In genomic region chr11:5135914-5136313, GRCm38 (mm10) we compare ENCODE assay signal across 8 mouse cellular contexts. TPM values are rescaled to one million over a fixed set of nuclear protein-coding genes. Genes with fewer than 3 reads are reported as not detected.
DNase-seq lines count a peak whose midpoint lies in the region; ATAC-seq and TF ChIP-seq lines count a peak whose summit lies in the region.
"Had no signal": no experiment of that assay in that cellular context is flagged by ENCODE, and none has a peak within 500 bp of the region (broad histone marks: within the 10 kb centered on the region; RNA-seq: fewer than 3 reads in every experiment).

No protein-coding gene starts in this region.

- no peaks in the 10 kb centered on the region for H3K9me3 ChIP-seq in heart, embryonic 13.5 days
- H3K9me3 ChIP-seq in neural tube, embryonic 15.5 days (replicated peaks), result no peaks in the 10 kb centered on the region
- H3K9me3 ChIP-seq: liver, embryonic 13.5 days had no signal

- no peak overlapping the region for H3K4me2 ChIP-seq in heart, embryonic 13.5 days
- no peak overlapping the region for H3K4me2 ChIP-seq in neural tube, embryonic 15.5 days
- H3K4me2 ChIP-seq: liver, embryonic 13.5 days had no signal

- no peaks in the 10 kb centered on the region for H3K36me3 ChIP-seq in heart, embryonic 13.5 days
- H3K36me3 ChIP-seq in small intestine, adult 2 months (ENCODE audit: control insufficient read depth, insufficient read depth, low read length), result no peaks in the 10 kb centered on the region
- no peaks in the 10 kb centered on the region for H3K36me3 ChIP-seq in neural tube, embryonic 15.5 days
- H3K36me3 ChIP-seq: liver, embryonic 13.5 days had no signal

- peak overlapping the region; percentile 44; the same call in 1 of the 2 replicates for H3K9ac ChIP-seq in heart, embryonic 13.5 days
- no peak overlapping the region for H3K9ac ChIP-seq in neural tube, embryonic 15.5 days (replicated peaks)
- H3K9ac ChIP-seq: liver, embryonic 13.5 days had no signal

- TF ChIP-seq CTCF in small intestine, adult 2 months (IDR thresholded peaks at IDR 0.05; ENCODE audit: extremely low read depth, insufficient read length, insufficient replicate concordance, low read depth, low read length), result no peak

- no peak for DNase-seq in heart, postnatal 14 days
- peak; percentile 31 for DNase-seq in heart, postnatal 4 days
- DNase-seq in kidney, postnatal 36 days, result peak; percentile 59 to 60
- no peak for DNase-seq in cerebellum, postnatal 36 days
- DNase-seq: liver, embryonic 13.5 days had no signal

- ATAC-seq in heart, embryonic 13.5 days (ENCODE audit: extremely low read depth, insufficient number of reproducible peaks, low FRiP score, low TSS enrichment), result no peak
- no peak for ATAC-seq in neural tube, embryonic 15.5 days (ENCODE audit: low FRiP score)

- intact Hi-C loops in heart, postnatal 14 days (cut with DNase I), result no loop called here

- 64% methylated on average over 11 of the region's 11 CpGs for WGBS in heart, embryonic 13.5 days
- WGBS in small intestine, adult 2 months, result 80% methylated on average over 11 of the region's 11 CpGs
- 78% methylated on average over 11 of the region's 11 CpGs for WGBS in neural tube, embryonic 15.5 days

- no peak overlapping the region for H3K27ac ChIP-seq in heart, embryonic 13.5 days (replicated peaks)
- H3K27ac ChIP-seq in small intestine, adult 2 months (ENCODE audit: insufficient read depth, low read depth, low read length), result peak overlapping the region; percentile 59
- H3K27ac ChIP-seq in neural tube, embryonic 15.5 days (replicated peaks), result no peak overlapping the region
- H3K27ac ChIP-seq: liver, embryonic 13.5 days had no signal

- no peak overlapping the region for H3K4me3 ChIP-seq in heart, embryonic 13.5 days
- peak overlapping the region; percentile 17; the same call in 1 of the 2 replicates for H3K4me3 ChIP-seq in small intestine, adult 2 months (ENCODE audit: low read depth, low read length)
- no peak overlapping the region for H3K4me3 ChIP-seq in neural tube, embryonic 15.5 days (replicated peaks)
- H3K4me3 ChIP-seq: liver, embryonic 13.5 days had no signal

- peaks cover 19% of the 10 kb centered on the region for H3K4me1 ChIP-seq in heart, embryonic 13.5 days
- H3K4me1 ChIP-seq in small intestine, adult 2 months (ENCODE audit: control insufficient read depth, insufficient read depth, insufficient read length, low read length), result peaks cover 7% of the 10 kb centered on the region
- peaks cover 10% of the 10 kb centered on the region for H3K4me1 ChIP-seq in neural tube, embryonic 15.5 days

- H3K27me3 ChIP-seq in heart, embryonic 13.5 days (replicated peaks), result no peaks in the 10 kb centered on the region
- no peaks in the 10 kb centered on the region for H3K27me3 ChIP-seq in small intestine, adult 2 months (ENCODE audit: control insufficient read depth, insufficient read depth, low read length)
- no peaks in the 10 kb centered on the region for H3K27me3 ChIP-seq in neural tube, embryonic 15.5 days (replicated peaks)
- H3K27me3 ChIP-seq: liver, embryonic 13.5 days had no signal

- no peak for TF ChIP-seq POLR2A in small intestine, adult 2 months (IDR thresholded peaks at IDR 0.05; ENCODE audit: low read depth, low read length)

RNA-seq across cellular contexts. Expression of gene Emid1, which starts 16.1 kb away (rescaled TPM):
- polyA plus RNA-seq in heart, embryonic 13.5 days (2015; fragmentation: Nextera tagmentation; extraction: Ambion mirVana), result 8.6 and 9.3 TPM in 2 replicates
- total RNA-seq in heart, postnatal 14 days (2021), result 1 to 10 TPM; 4.1 to 4.6 TPM
- 1 to 10 TPM; 4.4 to 4.7 TPM for total RNA-seq in heart, postnatal 4 days (2021)
- polyA plus RNA-seq in small intestine, adult 2 months (2012; rRNA removed), result 16.9 and 34.7 TPM in 2 replicates
- 20.1 and 30.6 TPM in 2 replicates for polyA plus RNA-seq in neural tube, embryonic 15.5 days (2015; fragmentation: Nextera tagmentation; extraction: Ambion mirVana)

RNA-seq across cellular contexts. Expression of gene Ewsr1, which starts 36.8 kb away (rescaled TPM):
- 435 and 450 TPM in 2 replicates for polyA plus RNA-seq in heart, embryonic 13.5 days (2015; fragmentation: Nextera tagmentation; extraction: Ambion mirVana)
- total RNA-seq in heart, postnatal 14 days (2021), result 100 to 1,000 TPM; 119 to 131 TPM
- 100 to 1,000 TPM; 247 to 254 TPM for total RNA-seq in heart, postnatal 4 days (2021)
- 305 and 396 TPM in 2 replicates for polyA plus RNA-seq in small intestine, adult 2 months (2012; rRNA removed)
- polyA plus RNA-seq in neural tube, embryonic 15.5 days (2015; fragmentation: Nextera tagmentation; extraction: Ambion mirVana), result 533 and 582 TPM in 2 replicates

RNA-seq across cellular contexts. Expression of gene Rhbdd3, which starts 37.2 kb away (rescaled TPM):
- 28.2 and 34.3 TPM in 2 replicates for polyA plus RNA-seq in heart, embryonic 13.5 days (2015; fragmentation: Nextera tagmentation; extraction: Ambion mirVana)
- total RNA-seq in heart, postnatal 14 days (2021), result 10 to 100 TPM; 18.7 to 20.5 TPM
- 10 to 100 TPM; 19.4 to 20.6 TPM for total RNA-seq in heart, postnatal 4 days (2021)
- polyA plus RNA-seq in small intestine, adult 2 months (2012; rRNA removed), result 16.2 and 22.1 TPM in 2 replicates
- 40.0 and 41.5 TPM in 2 replicates for polyA plus RNA-seq in neural tube, embryonic 15.5 days (2015; fragmentation: Nextera tagmentation; extraction: Ambion mirVana)

Comparison
In these comparisons a context has a peak if more than half of its experiments do, and no peak if none do; other contexts are left out.
1. DNase-seq: peak in heart, postnatal 4 days (single experiment) and kidney, postnatal 36 days (2 of 2); none in heart, postnatal 14 days (0 of 2) and cerebellum, postnatal 36 days (0 of 2).